Mouse (Mus musculus) right cerebral cortex, postnatal 25 days (tissue): Measurements from ENCODE around the gene Mfsd7a.
A peak's percentile ranks its signal among the peaks of the same experiment; 100 is the strongest.
"Not testable (repeated sequence)": the region's sequence is repeated elsewhere in the genome, so short reads cannot be mapped to it uniquely, and the experiment has no call there.

ENCODE experiments used
- DNase-seq: peaks from one replicate; pipeline ENCODE4 v3.0.0; 2022

Gene Mfsd7a

GRCm38 (mm10) chr5:108448785-108449668 lies at the start of gene Mfsd7a:
Gene Mfsd7a, minus strand, starts transcription at chr5:108448891.
- DNase-seq, result no peak

- DNase-seq, result not testable (repeated sequence)
Observed at GRCm38 (mm10) chr5:108486148-108486547, 37.5 kb upstream of the Mfsd7a start.

- no peak for DNase-seq
Observed at GRCm38 (mm10) chr5:108485239-108485638, 36.5 kb upstream of the Mfsd7a start.

- no peak for DNase-seq
Observed at GRCm38 (mm10) chr5:108483006-108483405, 34.3 kb upstream of the Mfsd7a start.

GRCm38 (mm10) chr5:108475977-108476376 lies 27.3 kb upstream of the Mfsd7a start:
- DNase-seq, result peak; percentile 22

- no peak for DNase-seq
Observed at GRCm38 (mm10) chr5:108473737-108474136, 25.0 kb upstream of the Mfsd7a start.

- DNase-seq, result no peak
Observed at GRCm38 (mm10) chr5:108469617-108470016, 20.9 kb upstream of the Mfsd7a start.

GRCm38 (mm10) chr5:108466647-108467046 lies 18.0 kb upstream of the Mfsd7a start:
- DNase-seq, result no peak

- DNase-seq, result no peak
Observed at GRCm38 (mm10) chr5:108465131-108465891, 16.6 kb upstream of the Mfsd7a start.

GRCm38 (mm10) chr5:108462446-108462845 lies 13.8 kb upstream of the Mfsd7a start:
- no peak for DNase-seq

GRCm38 (mm10) chr5:108461082-108462065 lies 12.7 kb upstream of the Mfsd7a start, which contains the start of gene Pcgf3:
Gene Pcgf3, plus strand, starts transcription at chr5:108461232.
- DNase-seq, result peak; percentile 96

GRCm38 (mm10) chr5:108460461-108460860 lies 11.8 kb upstream of the Mfsd7a start:
- no peak for DNase-seq

- no peak for DNase-seq
Observed at GRCm38 (mm10) chr5:108458706-108459105, 10.0 kb upstream of the Mfsd7a start.

- no peak for DNase-seq
Observed at GRCm38 (mm10) chr5:108454094-108454493, 5.4 kb upstream of the Mfsd7a start.

- no peak for DNase-seq
Observed at GRCm38 (mm10) chr5:108452422-108452821, 3.7 kb upstream of the Mfsd7a start.

GRCm38 (mm10) chr5:108451611-108452010 lies 2.9 kb upstream of the Mfsd7a start:
- DNase-seq, result no peak

GRCm38 (mm10) chr5:108450837-108451540 lies 2.3 kb upstream of the Mfsd7a start:
- no peak for DNase-seq

GRCm38 (mm10) chr5:108447857-108448256 lies 834 bp downstream of the Mfsd7a start:
- DNase-seq, result no peak

GRCm38 (mm10) chr5:108446973-108447372 lies 1.7 kb downstream of the Mfsd7a start:
- no peak for DNase-seq

GRCm38 (mm10) chr5:108436101-108436500 lies 12.6 kb downstream of the Mfsd7a start:
- no peak for DNase-seq

GRCm38 (mm10) chr5:108433804-108434587 lies 14.7 kb downstream of the Mfsd7a start, which contains the start of gene Atp5k:
Gene Atp5k, minus strand, starts transcription at chr5:108434448.
- peak; percentile 91 for DNase-seq
